Mouse (Mus musculus): Measurements from ENCODE around the gene 5430402E10Rik. TPM values are rescaled to one million over a fixed set of nuclear protein-coding genes. Genes with fewer than 3 reads are reported as not detected.
"Not testable (repeated sequence)": the region's sequence is repeated elsewhere in the genome, so short reads cannot be mapped to it uniquely, and the experiment has no call there.

5430402E10Rik gene
- not detected for total RNA-seq (2021)
- long read RNA-seq, experiment 1, result 0 reads
- long read RNA-seq, experiment 2, result 0 reads

- DNase-seq (ENCODE audit: low spot score), result not testable (repeated sequence)
Measured at GRCm38 (mm10) chrX:77924962-77925361, at the start of gene 5430402E10Rik. Gene 5430402E10Rik, minus strand, starts transcription at chrX:77925062.

GRCm38 (mm10) chrX:77880033-77880432 lies 44.8 kb downstream of the 5430402E10Rik start:
- DNase-seq (ENCODE audit: low spot score), result not testable (repeated sequence)

Other genes starting within 250 kb of the 5430402E10Rik start
- gene Prkx, start 128.8 kb downstream of the 5430402E10Rik start, total RNA-seq (2021), result 1 to 10 TPM; 7.6 to 7.7 TPM
- gene Pbsn, start 71.4 kb downstream of the 5430402E10Rik start, total RNA-seq (2021), result not detected
- gene Gm14744, start 60.3 kb downstream of the 5430402E10Rik start, total RNA-seq (2021), result not detected
- gene Obp1a, start 166.3 kb upstream of the 5430402E10Rik start, total RNA-seq (2021), result not detected
- not detected for gene Gm5938, start 200.4 kb upstream of the 5430402E10Rik start, total RNA-seq (2021)

Measured in gastrocnemius, adult 18-20 months (tissue).